Mouse (Mus musculus): ENCODE measurements at regions not wholly inside any gene's neighbourhood (a gene's known extent, or its start where the extent isn't known, plus 50 kb on each side); places are given as distances from the start of the nearest gene placed in this dataset.

- ATAC-seq = no peak
- WGBS = 24% methylated on average over 13 of the region's 13 CpGs
- Histone ChIP-seq H3K36me3 (ENCODE audit: insufficient read depth, low read length) (no peaks in the 10 kb centered on the region), H3K27me3 (ENCODE audit: insufficient read depth, low read length) (no peaks in the 10 kb centered on the region), H3K4me2 (ENCODE audit: low read depth, low read length) (no peak overlapping the region), H3K9ac (replicated peaks; ENCODE audit: low read length) (no peak overlapping the region), H3K9me3 (ENCODE audit: low read length) (no peaks in the 10 kb centered on the region), H3K4me3 (ENCODE audit: low read length) (no peak overlapping the region), H3K4me1 (ENCODE audit: insufficient read depth, low read length) (peaks cover 5% of the 10 kb centered on the region; the same call in 1 of the 2 replicates), H3K27ac (no peak overlapping the region)
- TF ChIP-seq CTCF (IDR thresholded peaks at IDR 0.05; ENCODE audit: low read depth) = no peak
- no peak for DNase-seq (ENCODE audit: low spot score)
These were observed 399.6 kb upstream of the Kazn start for GRCm38 (mm10) chr4:142638733-142639339.

- Histone ChIP-seq H3K36me3 (ENCODE audit: insufficient read depth, low read length) (no peaks in the 10 kb centered on the region), H3K9ac (replicated peaks; ENCODE audit: low read length) (no peak overlapping the region), H3K9me3 (ENCODE audit: low read length) (no peaks in the 10 kb centered on the region), H3K4me3 (ENCODE audit: low read length) (no peak overlapping the region), H3K4me1 (ENCODE audit: insufficient read depth, low read length) (peaks cover 5% of the 10 kb centered on the region; the same call in 1 of the 2 replicates), H3K27ac (no peak overlapping the region), H3K27me3 (ENCODE audit: insufficient read depth, low read length) (no peaks in the 10 kb centered on the region), H3K4me2 (ENCODE audit: low read depth, low read length) (no peak overlapping the region)
- peak; percentile 51 for TF ChIP-seq CTCF (IDR thresholded peaks at IDR 0.05; ENCODE audit: low read depth)
- ATAC-seq (no peak), DNase-seq (ENCODE audit: low spot score) (no peak)
- 86% methylated on average over 4 of the region's 4 CpGs for WGBS
These were observed 398.9 kb upstream of the Kazn start for GRCm38 (mm10) chr4:142638057-142638456.

DNA sequence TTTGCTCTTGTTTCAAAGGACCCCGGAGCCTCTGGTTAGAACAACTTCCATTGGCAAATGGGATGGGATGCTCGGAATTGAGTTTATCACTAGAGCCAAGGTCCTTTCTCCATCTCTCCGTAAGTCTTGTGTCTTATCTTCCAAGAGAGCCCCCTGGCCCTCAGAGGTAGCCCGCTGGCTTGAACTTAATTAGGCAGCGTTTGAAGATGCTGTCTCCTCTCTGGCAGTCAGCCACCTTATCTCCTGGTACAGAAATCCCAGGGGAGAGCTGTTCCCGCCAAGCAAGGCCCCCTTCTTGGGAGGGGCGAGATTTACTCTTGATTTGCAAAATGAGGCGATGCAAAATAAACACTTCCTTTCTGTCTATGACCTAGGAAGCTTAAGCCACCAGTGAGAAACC, 395.2 kb upstream of the Kazn start:
- Histone ChIP-seq H3K36me3 (ENCODE audit: insufficient read depth, low read length) (no peaks in the 10 kb centered on the region), H3K27ac (no peak overlapping the region), H3K4me3 (ENCODE audit: low read length) (no peak overlapping the region), H3K9me3 (ENCODE audit: low read length) (no peaks in the 10 kb centered on the region), H3K27me3 (ENCODE audit: insufficient read depth, low read length) (no peaks in the 10 kb centered on the region), H3K4me2 (ENCODE audit: low read depth, low read length) (no peak overlapping the region), H3K9ac (replicated peaks; ENCODE audit: low read length) (no peak overlapping the region), H3K4me1 (ENCODE audit: insufficient read depth, low read length) (peaks cover 4% of the 10 kb centered on the region; the same call in 1 of the 2 replicates)
- no peak for TF ChIP-seq CTCF (IDR thresholded peaks at IDR 0.05; ENCODE audit: low read depth)
- DNase-seq (ENCODE audit: low spot score) (no peak), ATAC-seq (no peak)
- WGBS = 62% methylated on average over 8 of the region's 8 CpGs

GRCm38 (mm10) chr4:142633667-142634350, 394.6 kb upstream of the Kazn start:
- H3K36me3 ChIP-seq (ENCODE audit: insufficient read depth, low read length) = no peaks in the 10 kb centered on the region
- no peaks in the 10 kb centered on the region for H3K9me3 ChIP-seq (ENCODE audit: low read length)
- H3K9ac ChIP-seq (replicated peaks; ENCODE audit: low read length) = no peak overlapping the region
- no peak for TF ChIP-seq CTCF (IDR thresholded peaks at IDR 0.05; ENCODE audit: low read depth)
- no peak for ATAC-seq
- H3K27ac ChIP-seq = no peak overlapping the region
- H3K4me2 ChIP-seq (ENCODE audit: low read depth, low read length) = no peak overlapping the region
- 72% methylated on average over 13 of the region's 13 CpGs for WGBS
- H3K27me3 ChIP-seq (ENCODE audit: insufficient read depth, low read length) = no peaks in the 10 kb centered on the region
- H3K4me1 ChIP-seq (ENCODE audit: insufficient read depth, low read length) = no peaks in the 10 kb centered on the region
- no peak overlapping the region for H3K4me3 ChIP-seq (ENCODE audit: low read length)
- no peak for DNase-seq (ENCODE audit: low spot score)

- ATAC-seq = no peak
- DNase-seq (ENCODE audit: low spot score) = no peak
- Histone ChIP-seq H3K9ac (replicated peaks; ENCODE audit: low read length) (no peak overlapping the region), H3K4me2 (ENCODE audit: low read depth, low read length) (no peak overlapping the region), H3K4me1 (ENCODE audit: insufficient read depth, low read length) (no peaks in the 10 kb centered on the region), H3K27ac (no peak overlapping the region), H3K27me3 (ENCODE audit: insufficient read depth, low read length) (no peaks in the 10 kb centered on the region), H3K9me3 (ENCODE audit: low read length) (no peaks in the 10 kb centered on the region), H3K36me3 (ENCODE audit: insufficient read depth, low read length) (no peaks in the 10 kb centered on the region), H3K4me3 (ENCODE audit: low read length) (no peak overlapping the region)
- 85% methylated on average over 8 of the region's 8 CpGs for WGBS
- TF ChIP-seq CTCF (IDR thresholded peaks at IDR 0.05; ENCODE audit: low read depth) = no peak
These were observed 387.4 kb upstream of the Kazn start for GRCm38 (mm10) chr4:142626503-142627194.

DNA sequence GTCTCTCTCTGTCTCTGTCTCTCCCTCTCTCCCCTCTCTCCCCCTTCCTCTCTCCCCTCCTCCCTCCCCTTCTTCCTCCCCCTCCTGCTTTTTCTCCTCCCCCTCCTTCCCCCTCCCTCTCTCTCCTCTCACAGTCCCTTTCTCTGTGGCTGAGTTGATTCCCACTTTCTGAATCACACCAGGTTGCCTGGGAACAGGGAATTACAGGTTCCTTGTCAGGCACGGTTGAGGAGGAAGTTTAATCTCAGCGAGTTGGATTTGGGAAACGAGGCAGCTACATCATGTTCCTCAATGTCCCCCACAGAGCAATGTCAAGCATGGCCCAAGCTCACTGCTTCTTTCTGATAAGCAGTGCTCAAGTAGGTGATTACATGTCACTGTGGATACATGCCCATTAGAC, 386.3 kb upstream of the Kazn start:
- WGBS = 52% methylated on average over 3 of the region's 3 CpGs
- Histone ChIP-seq H3K27ac (no peak overlapping the region), H3K36me3 (ENCODE audit: insufficient read depth, low read length) (no peaks in the 10 kb centered on the region), H3K27me3 (ENCODE audit: insufficient read depth, low read length) (no peaks in the 10 kb centered on the region), H3K9ac (replicated peaks; ENCODE audit: low read length) (no peak overlapping the region), H3K9me3 (ENCODE audit: low read length) (no peaks in the 10 kb centered on the region), H3K4me3 (ENCODE audit: low read length) (no peak overlapping the region), H3K4me2 (ENCODE audit: low read depth, low read length) (no peak overlapping the region), H3K4me1 (ENCODE audit: insufficient read depth, low read length) (no peaks in the 10 kb centered on the region)
- no peak for TF ChIP-seq CTCF (IDR thresholded peaks at IDR 0.05; ENCODE audit: low read depth)
- no peak for DNase-seq (ENCODE audit: low spot score)
- ATAC-seq = no peak

Data from hindbrain, postnatal 0 days (tissue).